Mouse (Mus musculus) small intestine, adult 2 months (tissue): ENCODE results near the gene Rps15. TPM values are rescaled to one million over a fixed set of nuclear protein-coding genes. Genes with fewer than 3 reads are reported as not detected.
A peak's percentile ranks its signal among the peaks of the same experiment; 100 is the strongest.

ENCODE experiments used
- H3K27ac ChIP-seq: fragments of 200-500 bp; 2 replicates; pipeline ENCODE4 v1.5.1; 2012; ENCODE audit warnings: low read depth, low read length, control low read depth, inconsistent platforms; ENCODE audit not compliant: insufficient read depth
- H3K27me3 ChIP-seq: fragments of 200-500 bp; 2 replicates; pipeline ENCODE4 v1.6.1; 2012; ENCODE audit warnings: mild to moderate bottlenecking, moderate library complexity, low read length, inconsistent platforms; ENCODE audit not compliant: control insufficient read depth, insufficient read depth
- H3K36me3 ChIP-seq: fragments of 200-500 bp; 2 replicates; pipeline ENCODE4 v1.6.1; 2012; ENCODE audit warnings: mild to moderate bottlenecking, low read length, control low read depth, inconsistent platforms; ENCODE audit not compliant: control insufficient read depth, insufficient read depth
- H3K4me1 ChIP-seq: fragments of 200-500 bp; 2 replicates; pipeline ENCODE4 v1.6.1; 2012; ENCODE audit warnings: low read length, inconsistent platforms, mixed read lengths; ENCODE audit not compliant: control insufficient read depth, insufficient read depth, insufficient read length
- H3K4me3 ChIP-seq: fragments of 200-500 bp; 2 replicates; pipeline ENCODE4 v1.5.1; 2012; ENCODE audit warnings: low read depth, mild to moderate bottlenecking, control low read depth, inconsistent platforms, low read length, moderate library complexity
- CTCF ChIP-seq: fragments of 200-500 bp; IDR thresholded peaks from 2 replicates; pipeline ENCODE4 v1.5.1; 2012; ENCODE audit warnings: low read depth, mild to moderate bottlenecking, control low read depth, inconsistent platforms, low read length, moderate library complexity, mixed read lengths; ENCODE audit not compliant: insufficient replicate concordance, insufficient read length; ENCODE audit errors: extremely low read depth
- POLR2A ChIP-seq: fragments of 200-500 bp; IDR thresholded peaks from 2 replicates; pipeline ENCODE4 v1.6.1; 2012; ENCODE audit warnings: low read depth, mild to moderate bottlenecking, control low read depth, inconsistent platforms, low read length, moderate library complexity
- WGBS: fragments of 180-500 bp; shearing (Covaris S2); methylation state at CpG from one replicate; pipeline ENCODE4 v1.1.7; 2018; 5-methylcytosine and 5-hydroxymethylcytosine counted together
- polyA plus RNA-seq: library from polyadenylated mRNA; depleted of rRNA; stranded (reverse); fragments of >200 nt; gene quantifications from 2 replicates; pipeline ENCODE4 v1.2.3, GENCODE M21; 2012

The Rps15 gene
- polyA plus RNA-seq, 1 experiment, result 887 TPM

GRCm38 (mm10) chr10:80294311-80294710, 2.1 kb downstream of the Rps15 start:
- Histone ChIP-seq H3K36me3 (peaks cover 15% of the 10 kb centered on the region), H3K27ac (no peak overlapping the region), H3K4me3 (no peak overlapping the region), H3K27me3 (peaks cover 18% of the 10 kb centered on the region), H3K4me1 (peaks cover 7% of the 10 kb centered on the region)
- WGBS, result 76% methylated on average over 4 of the region's 4 CpGs
- TF ChIP-seq CTCF (no peak), POLR2A (no peak)

GRCm38 (mm10) chr10:80294788-80295303, 2.6 kb downstream of the Rps15 start:
- H3K4me1 ChIP-seq, result peaks cover 7% of the 10 kb centered on the region
- peaks cover 15% of the 10 kb centered on the region for H3K36me3 ChIP-seq
- H3K27ac ChIP-seq, result no peak overlapping the region
- H3K4me3 ChIP-seq, result no peak overlapping the region
- 30% methylated on average over 7 of the region's 7 CpGs for WGBS
- no peak for TF ChIP-seq POLR2A
- TF ChIP-seq CTCF, result no peak
- peaks cover 21% of the 10 kb centered on the region for H3K27me3 ChIP-seq

GRCm38 (mm10) chr10:80295618-80296425, 3.6 kb downstream of the Rps15 start, which contains the start of gene Apc2:
Gene Apc2, plus strand, starts transcription at chr10:80295977.
- 9% methylated on average over 26 of the region's 26 CpGs for WGBS
- TF ChIP-seq CTCF (peak; percentile 84), POLR2A (no peak)
- Histone ChIP-seq H3K4me1 (peaks cover 7% of the 10 kb centered on the region), H3K27me3 (peaks cover 24% of the 10 kb centered on the region), H3K27ac (no peak within 1 kb of the TSS), H3K4me3 (peak within 1 kb of the TSS; percentile 52), H3K36me3 (peaks cover 15% of the 10 kb centered on the region)

- H3K27ac ChIP-seq, result no peak overlapping the region
- 86% methylated on average over 5 of the region's 5 CpGs for WGBS
- no peak overlapping the region for H3K4me3 ChIP-seq
- H3K4me1 ChIP-seq, result peaks cover 7% of the 10 kb centered on the region
- TF ChIP-seq CTCF, result no peak
- no peak for TF ChIP-seq POLR2A
- peaks cover 29% of the 10 kb centered on the region for H3K27me3 ChIP-seq
- peaks cover 15% of the 10 kb centered on the region for H3K36me3 ChIP-seq
Observed at GRCm38 (mm10) chr10:80296824-80297223, 4.6 kb downstream of the Rps15 start.

GRCm38 (mm10) chr10:80297526-80298133, 5.4 kb downstream of the Rps15 start:
- no peak for TF ChIP-seq CTCF
- no peak for TF ChIP-seq POLR2A
- peaks cover 33% of the 10 kb centered on the region for H3K27me3 ChIP-seq
- 56% methylated on average over 8 of the region's 8 CpGs for WGBS
- H3K4me1 ChIP-seq, result peaks cover 7% of the 10 kb centered on the region
- peaks cover 15% of the 10 kb centered on the region for H3K36me3 ChIP-seq
- no peak overlapping the region for H3K27ac ChIP-seq
- H3K4me3 ChIP-seq, result no peak overlapping the region

GRCm38 (mm10) chr10:80298571-80299281, 6.5 kb downstream of the Rps15 start:
- no peak overlapping the region for H3K4me3 ChIP-seq
- 9% methylated on average over 26 of the region's 26 CpGs for WGBS
- H3K36me3 ChIP-seq, result peaks cover 9% of the 10 kb centered on the region
- H3K4me1 ChIP-seq, result peaks cover 7% of the 10 kb centered on the region
- H3K27me3 ChIP-seq, result peaks cover 38% of the 10 kb centered on the region
- no peak overlapping the region for H3K27ac ChIP-seq
- no peak for TF ChIP-seq POLR2A
- no peak for TF ChIP-seq CTCF

GRCm38 (mm10) chr10:80299301-80299700, 7.0 kb downstream of the Rps15 start:
- Histone ChIP-seq H3K27me3 (peaks cover 39% of the 10 kb centered on the region), H3K4me3 (no peak overlapping the region), H3K36me3 (peaks cover 4% of the 10 kb centered on the region), H3K4me1 (peaks cover 4% of the 10 kb centered on the region), H3K27ac (no peak overlapping the region)
- 16% methylated on average over 15 of the region's 15 CpGs for WGBS
- TF ChIP-seq POLR2A (no peak), CTCF (no peak)
